Mouse (Mus musculus) forebrain, embryonic 15.5 days (tissue): ENCODE measurements around the gene Vcp. TPM values are rescaled to one million over a fixed set of nuclear protein-coding genes. Genes with fewer than 3 reads are reported as not detected.

Source experiments
- ATAC-seq: fragments of 200-750 bp; cut with Nextera tagmentation; replicated peaks from 2 replicates; pipeline ENCODE4 v1.8.0; 2017; ENCODE audit warnings: mild to moderate bottlenecking, moderate TSS enrichment, moderate library complexity
- H3K27ac ChIP-seq: fragments of 300-500 bp; sonication (generic); replicated peaks from 2 replicates; pipeline ENCODE4 v1.5.1; 2015; ENCODE audit warnings: mild to moderate bottlenecking, inconsistent platforms
- H3K27me3 ChIP-seq: fragments of 300-500 bp; sonication (generic); 2 replicates; pipeline ENCODE4 v1.6.1; 2015; ENCODE audit warnings: inconsistent platforms
- H3K36me3 ChIP-seq: fragments of 300-500 bp; sonication (generic); 2 replicates; pipeline ENCODE4 v1.6.1; 2015; ENCODE audit warnings: mild to moderate bottlenecking, inconsistent platforms
- H3K4me1 ChIP-seq: fragments of 300-500 bp; sonication (generic); 2 replicates; pipeline ENCODE4 v1.6.1; 2015; ENCODE audit warnings: inconsistent platforms
- H3K4me2 ChIP-seq: fragments of 300-500 bp; sonication (generic); replicated peaks from 2 replicates; pipeline ENCODE4 v1.6.1; 2015; ENCODE audit warnings: mild to moderate bottlenecking, inconsistent platforms
- H3K4me3 ChIP-seq: fragments of 300-500 bp; sonication (generic); 2 replicates; pipeline ENCODE4 v1.5.1; 2015; ENCODE audit warnings: mild to moderate bottlenecking, inconsistent platforms
- H3K9ac ChIP-seq: fragments of 300-500 bp; sonication (generic); replicated peaks from 2 replicates; pipeline ENCODE4 v1.6.1; 2015; ENCODE audit warnings: mild to moderate bottlenecking, inconsistent platforms
- H3K9me3 ChIP-seq: fragments of 300-500 bp; sonication (generic); 2 replicates; pipeline ENCODE4 v1.6.1; 2016; ENCODE audit warnings: inconsistent platforms
- WGBS: fragments of 180-500 bp; shearing (Covaris S2); methylation state at CpG from one replicate; pipeline ENCODE4 v1.1.7; 2015; ENCODE audit warnings: mixed read lengths; 5-methylcytosine and 5-hydroxymethylcytosine counted together
- polyA plus RNA-seq: library from polyadenylated mRNA; unstranded; fragments of >200 nt; fragmentation: Nextera tagmentation; extraction: Ambion mirVana; gene quantifications from 2 replicates; pipeline ENCODE4 v1.2.1, GENCODE M21; 2015

Vcp gene
- polyA plus RNA-seq, 1 experiment from 2014 or later, result 521 TPM

GRCm38 (mm10) chr4:42949676-42950051 lies 50.6 kb downstream of the Vcp start, which contains the start of gene Dnajb5:
TSS of gene Dnajb5 (plus strand) at chr4:42949814.
- Histone ChIP-seq H3K27ac (peak within 1 kb of the TSS; percentile 98), H3K4me3 (peak within 1 kb of the TSS; percentile 92)
- under 1% methylated on average over 38 of the region's 39 CpGs for WGBS

GRCm38 (mm10) chr4:42949051-42949675 lies 51.1 kb downstream of the Vcp start:
- H3K4me3 ChIP-seq, result peak overlapping the region; percentile 92
- H3K9ac ChIP-seq, result peak overlapping the region; percentile 99; the same call in 1 of the 2 replicates
- H3K36me3 ChIP-seq, result no peaks in the 10 kb centered on the region
- no peaks in the 10 kb centered on the region for H3K27me3 ChIP-seq
- H3K27ac ChIP-seq, result peak overlapping the region; percentile 98
- peak overlapping the region; percentile 96 for H3K4me2 ChIP-seq
- WGBS, result 16% methylated on average over 14 of the region's 14 CpGs
- H3K4me1 ChIP-seq, result peaks cover 82% of the 10 kb centered on the region
- no peaks in the 10 kb centered on the region for H3K9me3 ChIP-seq
- no peak for ATAC-seq

More at GRCm38 (mm10) chr4:42949676-42950051, 50.6 kb downstream of the Vcp start, which contains the start of gene Dnajb5:
- H3K4me1 ChIP-seq, result peaks cover 83% of the 10 kb centered on the region
- peak within 1 kb of the TSS; percentile 96 for H3K4me2 ChIP-seq
- H3K9ac ChIP-seq, result peak within 1 kb of the TSS; percentile 99
- ATAC-seq, result peak; percentile 94
- H3K27me3 ChIP-seq, result no peaks in the 10 kb centered on the region
- H3K36me3 ChIP-seq, result no peaks in the 10 kb centered on the region
- no peaks in the 10 kb centered on the region for H3K9me3 ChIP-seq

GRCm38 (mm10) chr4:42948527-42948926 lies 51.8 kb downstream of the Vcp start:
- H3K4me3 ChIP-seq, result no peak overlapping the region
- no peak for ATAC-seq
- peak overlapping the region; percentile 98 for H3K27ac ChIP-seq
- peaks cover 82% of the 10 kb centered on the region for H3K4me1 ChIP-seq
- H3K36me3 ChIP-seq, result no peaks in the 10 kb centered on the region
- no peaks in the 10 kb centered on the region for H3K27me3 ChIP-seq
- 44% methylated on average over 13 of the region's 13 CpGs for WGBS
- peak overlapping the region; percentile 96; the same call in 1 of the 2 replicates for H3K4me2 ChIP-seq
- H3K9ac ChIP-seq, result no peak overlapping the region
- no peaks in the 10 kb centered on the region for H3K9me3 ChIP-seq

- Histone ChIP-seq H3K4me1 (peaks cover 78% of the 10 kb centered on the region), H3K27ac (peak overlapping the region; percentile 98), H3K4me3 (0 out of 2 replicates have a peak overlapping the region, but pooled peaks have one; percentile 4), H3K4me2 (peak overlapping the region; percentile 34), H3K9ac (no peak overlapping the region; the same call in 1 of the 2 replicates), H3K36me3 (no peaks in the 10 kb centered on the region), H3K27me3 (no peaks in the 10 kb centered on the region), H3K9me3 (no peaks in the 10 kb centered on the region)
- WGBS, result 22% methylated on average over 10 of the region's 10 CpGs
- peak; percentile 49 for ATAC-seq
Measured at GRCm38 (mm10) chr4:42946733-42947290, 53.5 kb downstream of the Vcp start.

- H3K4me3 ChIP-seq, result no peak overlapping the region
- no peaks in the 10 kb centered on the region for H3K9me3 ChIP-seq
- H3K27me3 ChIP-seq, result no peaks in the 10 kb centered on the region
- H3K4me1 ChIP-seq, result peaks cover 69% of the 10 kb centered on the region
- H3K4me2 ChIP-seq, result peak overlapping the region; percentile 34; the same call in 1 of the 2 replicates
- ATAC-seq, result no peak
- no peaks in the 10 kb centered on the region for H3K36me3 ChIP-seq
- no peak overlapping the region for H3K9ac ChIP-seq
- WGBS, result 10% methylated on average over 5 of the region's 5 CpGs
- H3K27ac ChIP-seq, result peak overlapping the region; percentile 98
Measured at GRCm38 (mm10) chr4:42945952-42946351, 54.4 kb downstream of the Vcp start.

GRCm38 (mm10) chr4:42945445-42945844 lies 54.9 kb downstream of the Vcp start:
- Histone ChIP-seq H3K9ac (no peak overlapping the region), H3K36me3 (no peaks in the 10 kb centered on the region), H3K4me2 (no peak overlapping the region), H3K27me3 (no peaks in the 10 kb centered on the region), H3K4me1 (peaks cover 64% of the 10 kb centered on the region), H3K9me3 (no peaks in the 10 kb centered on the region), H3K4me3 (no peak overlapping the region), H3K27ac (no peak overlapping the region)
- ATAC-seq, result no peak
- WGBS, result 85% methylated on average over 3 of the region's 3 CpGs

GRCm38 (mm10) chr4:42945043-42945442 lies 55.3 kb downstream of the Vcp start:
- no peak overlapping the region for H3K4me2 ChIP-seq
- peaks cover 61% of the 10 kb centered on the region for H3K4me1 ChIP-seq
- no peak overlapping the region for H3K27ac ChIP-seq
- no peaks in the 10 kb centered on the region for H3K36me3 ChIP-seq
- H3K27me3 ChIP-seq, result no peaks in the 10 kb centered on the region
- no peak overlapping the region for H3K4me3 ChIP-seq
- no peak for ATAC-seq
- 18% methylated on average over 6 of the region's 6 CpGs for WGBS
- H3K9me3 ChIP-seq, result no peaks in the 10 kb centered on the region
- no peak overlapping the region for H3K9ac ChIP-seq

GRCm38 (mm10) chr4:42944185-42944584 lies 56.1 kb downstream of the Vcp start:
- WGBS, result 76% methylated on average over 9 of the region's 9 CpGs
- Histone ChIP-seq H3K9me3 (no peaks in the 10 kb centered on the region), H3K4me3 (no peak overlapping the region), H3K27me3 (no peaks in the 10 kb centered on the region), H3K4me2 (no peak overlapping the region), H3K9ac (no peak overlapping the region), H3K27ac (no peak overlapping the region), H3K4me1 (peaks cover 59% of the 10 kb centered on the region), H3K36me3 (no peaks in the 10 kb centered on the region)
- ATAC-seq, result no peak

- H3K9me3 ChIP-seq, result no peaks in the 10 kb centered on the region
- H3K4me2 ChIP-seq, result no peak overlapping the region
- ATAC-seq, result peak; percentile 65
- H3K4me1 ChIP-seq, result peaks cover 51% of the 10 kb centered on the region
- WGBS, result 22% methylated on average over 5 of the region's 5 CpGs
- H3K9ac ChIP-seq, result no peak overlapping the region
- H3K36me3 ChIP-seq, result no peaks in the 10 kb centered on the region
- H3K27ac ChIP-seq, result peak overlapping the region; percentile 54
- H3K27me3 ChIP-seq, result no peaks in the 10 kb centered on the region
- no peak overlapping the region for H3K4me3 ChIP-seq
Measured at GRCm38 (mm10) chr4:42943341-42943740, 57.0 kb downstream of the Vcp start.

- Histone ChIP-seq H3K27ac (no peak overlapping the region), H3K36me3 (no peaks in the 10 kb centered on the region), H3K9me3 (no peaks in the 10 kb centered on the region), H3K4me1 (peaks cover 31% of the 10 kb centered on the region), H3K27me3 (no peaks in the 10 kb centered on the region), H3K9ac (no peak overlapping the region), H3K4me3 (no peak overlapping the region), H3K4me2 (no peak overlapping the region)
- WGBS, result 77% methylated on average over 7 of the region's 7 CpGs
- no peak for ATAC-seq
Measured at GRCm38 (mm10) chr4:42941396-42941795, 58.9 kb downstream of the Vcp start.

- Histone ChIP-seq H3K4me3 (no peak overlapping the region), H3K27ac (no peak overlapping the region), H3K4me2 (peak overlapping the region; percentile 35), H3K9ac (no peak overlapping the region), H3K27me3 (peaks cover 6% of the 10 kb centered on the region; the same call in 1 of the 2 replicates), H3K36me3 (no peaks in the 10 kb centered on the region), H3K4me1 (peaks cover 7% of the 10 kb centered on the region; the same call in 1 of the 2 replicates), H3K9me3 (no peaks in the 10 kb centered on the region)
- 9% methylated on average over 22 of the region's 22 CpGs for WGBS
- peak; percentile 79 for ATAC-seq
Measured at GRCm38 (mm10) chr4:42933630-42934029, 66.7 kb downstream of the Vcp start.

GRCm38 (mm10) chr4:42932229-42932969 lies 67.9 kb downstream of the Vcp start:
- Histone ChIP-seq H3K27me3 (peaks cover 6% of the 10 kb centered on the region; the same call in 1 of the 2 replicates), H3K4me2 (no peak overlapping the region), H3K9ac (no peak overlapping the region), H3K36me3 (no peaks in the 10 kb centered on the region), H3K27ac (no peak overlapping the region), H3K4me3 (no peak overlapping the region), H3K9me3 (no peaks in the 10 kb centered on the region), H3K4me1 (peaks cover 7% of the 10 kb centered on the region; the same call in 1 of the 2 replicates)
- WGBS, result 69% methylated on average over 8 of the region's 8 CpGs
- ATAC-seq, result no peak
